ENCODE assay signal across 10 mouse cellular contexts in the genomic region with DNA sequence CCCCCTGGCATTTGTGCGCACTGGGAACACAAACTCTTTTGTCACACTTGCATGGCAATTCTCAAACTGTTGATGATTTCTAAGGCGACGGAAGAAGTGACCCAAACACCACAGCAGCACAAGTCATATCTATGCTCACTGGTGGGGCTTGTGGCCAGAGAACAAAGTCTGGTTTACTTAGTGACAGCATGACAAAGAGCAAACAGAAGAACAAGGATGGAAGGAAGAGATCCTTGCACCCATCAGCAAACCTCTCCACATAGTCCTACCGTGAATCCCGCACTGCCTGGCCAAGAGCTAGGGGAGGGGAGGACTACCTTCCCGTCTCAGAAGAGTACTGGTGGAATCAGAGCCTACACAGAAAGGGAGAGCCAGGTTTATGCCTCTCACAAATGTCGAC.
"Had no signal": no experiment of that assay in that cellular context is flagged by ENCODE, and none has a peak within 500 bp of the region (broad histone marks: within the 10 kb centered on the region; RNA-seq: fewer than 3 reads in every experiment).

No protein-coding gene starts in this region.

- H3K4me2 ChIP-seq: hindbrain, embryonic 15.5 days; limb, embryonic 12.5 days; midbrain, embryonic 12.5 days had no signal

- H3K4me3 ChIP-seq: hindbrain, embryonic 15.5 days; layer of hippocampus, adult 2 months; limb, embryonic 12.5 days; midbrain, embryonic 12.5 days had no signal

- ATAC-seq: inflammation-experienced regulatory T-cells, adult 6 months had no signal

- H3K36me3 ChIP-seq: hindbrain, embryonic 15.5 days had no signal

- H3K9me3 ChIP-seq: hindbrain, embryonic 15.5 days; limb, embryonic 12.5 days; midbrain, embryonic 12.5 days had no signal

- H3K9ac ChIP-seq: hindbrain, embryonic 15.5 days; limb, embryonic 12.5 days; midbrain, embryonic 12.5 days had no signal

- H3K27ac ChIP-seq: hindbrain, embryonic 15.5 days; layer of hippocampus, adult 2 months; limb, embryonic 12.5 days; midbrain, embryonic 12.5 days had no signal

- H3K27me3 ChIP-seq: hindbrain, embryonic 15.5 days; limb, embryonic 12.5 days; midbrain, embryonic 12.5 days had no signal

- DNase-seq: kidney, postnatal 10 days; kidney, postnatal 4 days; lung, adult 18-20 months; right cerebral cortex, postnatal 14 days; thymus, postnatal 14 days had no signal
